Mouse (Mus musculus) neural tube, embryonic 13.5 days (tissue): ENCODE measurements around the gene Foxp2. TPM values are rescaled to one million over a fixed set of nuclear protein-coding genes. Genes with fewer than 3 reads are reported as not detected.

Source experiments
- ATAC-seq: fragments of 200-750 bp; cut with Nextera tagmentation; 2 replicates; pipeline ENCODE4 v1.8.0; 2017; ENCODE audit warnings: low read depth, mild to moderate bottlenecking, moderate TSS enrichment, moderate library complexity
- H3K27ac ChIP-seq: fragments of 300-500 bp; sonication (generic); replicated peaks from 2 replicates; pipeline ENCODE4 v1.5.1; 2015; ENCODE audit warnings: moderate library complexity, mild to moderate bottlenecking, inconsistent platforms
- H3K27me3 ChIP-seq: fragments of 300-500 bp; sonication (generic); 2 replicates; pipeline ENCODE4 v1.6.1; 2015; ENCODE audit warnings: mild to moderate bottlenecking, inconsistent platforms
- H3K36me3 ChIP-seq: fragments of 300-500 bp; sonication (generic); 2 replicates; pipeline ENCODE4 v1.6.1; 2015; ENCODE audit warnings: mild to moderate bottlenecking, inconsistent platforms
- H3K4me1 ChIP-seq: fragments of 300-500 bp; sonication (generic); replicated peaks from 2 replicates; pipeline ENCODE4 v1.6.1; 2015; ENCODE audit warnings: inconsistent platforms
- H3K4me2 ChIP-seq: fragments of 300-500 bp; sonication (generic); 2 replicates; pipeline ENCODE4 v1.6.1; 2015; ENCODE audit warnings: inconsistent platforms, mild to moderate bottlenecking, moderate library complexity
- H3K4me3 ChIP-seq: fragments of 300-500 bp; sonication (generic); 2 replicates; pipeline ENCODE4 v1.5.1; 2015; ENCODE audit warnings: mild to moderate bottlenecking, inconsistent platforms
- H3K9ac ChIP-seq: fragments of 300-500 bp; sonication (generic); 2 replicates; pipeline ENCODE4 v1.6.1; 2015; ENCODE audit warnings: moderate library complexity, mild to moderate bottlenecking, inconsistent platforms
- H3K9me3 ChIP-seq: fragments of 300-500 bp; sonication (generic); 2 replicates; pipeline ENCODE4 v1.6.1; 2016; ENCODE audit warnings: inconsistent platforms
- WGBS: fragments of 180-500 bp; shearing (Covaris S2); methylation state at CpG from one replicate; pipeline ENCODE4 v1.1.7; 2015; 5-methylcytosine and 5-hydroxymethylcytosine counted together
- polyA plus RNA-seq: library from polyadenylated mRNA; unstranded; fragments of >200 nt; fragmentation: Nextera tagmentation; extraction: Ambion mirVana; gene quantifications from 2 replicates; pipeline ENCODE4 v1.2.1, GENCODE M21; 2015

Foxp2 gene
- polyA plus RNA-seq, 1 experiment from 2014 or later, result 19.5 TPM

DNA sequence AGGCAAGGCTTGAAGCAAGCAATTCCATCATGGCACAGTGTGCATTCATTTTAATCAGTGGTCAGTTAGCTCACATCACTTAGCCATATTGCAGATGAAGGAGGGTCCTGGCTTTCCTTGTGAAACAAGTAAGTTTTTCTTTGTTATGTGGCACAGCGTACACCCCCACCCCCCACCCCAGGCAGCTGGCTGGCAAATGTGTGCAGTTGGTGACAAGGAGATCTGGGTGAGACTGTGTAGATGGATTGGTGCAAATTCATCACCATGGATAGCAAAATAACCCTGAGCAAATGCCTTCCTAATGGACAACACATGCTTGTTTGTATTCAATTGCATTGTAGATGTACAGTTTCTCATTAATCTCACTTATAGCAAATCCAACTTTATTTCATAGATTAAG lies 240.9 kb downstream of the Foxp2 start:
- Histone ChIP-seq H3K4me3 (no peak overlapping the region), H3K4me1 (no peaks in the 10 kb centered on the region), H3K27me3 (no peaks in the 10 kb centered on the region), H3K4me2 (no peak overlapping the region), H3K9ac (no peak overlapping the region), H3K9me3 (no peaks in the 10 kb centered on the region), H3K27ac (no peak overlapping the region), H3K36me3 (no peaks in the 10 kb centered on the region)
- WGBS, result 54% methylated on average over 1 of the region's 1 CpGs
- no peak for ATAC-seq

- ATAC-seq, result no peak
- H3K9ac ChIP-seq, result no peak overlapping the region
- no peaks in the 10 kb centered on the region for H3K27me3 ChIP-seq
- H3K4me3 ChIP-seq, result no peak overlapping the region
- no peak overlapping the region for H3K27ac ChIP-seq
- no peaks in the 10 kb centered on the region for H3K36me3 ChIP-seq
- no peak overlapping the region for H3K4me2 ChIP-seq
- no peaks in the 10 kb centered on the region for H3K4me1 ChIP-seq
- no peaks in the 10 kb centered on the region for H3K9me3 ChIP-seq
- WGBS, result 27% methylated on average over 3 of the region's 3 CpGs
These were observed 250.5 kb downstream of the Foxp2 start for GRCm38 (mm10) chr6:15151619-15152018.

- 95% methylated on average over 2 of the region's 2 CpGs for WGBS
- H3K27me3 ChIP-seq, result no peaks in the 10 kb centered on the region
- H3K4me3 ChIP-seq, result no peak overlapping the region
- no peak for ATAC-seq
- H3K4me2 ChIP-seq, result no peak overlapping the region
- H3K27ac ChIP-seq, result no peak overlapping the region
- no peak overlapping the region for H3K9ac ChIP-seq
- H3K36me3 ChIP-seq, result no peaks in the 10 kb centered on the region
- no peaks in the 10 kb centered on the region for H3K9me3 ChIP-seq
- H3K4me1 ChIP-seq, result no peaks in the 10 kb centered on the region
These were observed 262.4 kb downstream of the Foxp2 start for GRCm38 (mm10) chr6:15163508-15164053.

GRCm38 (mm10) chr6:15176754-15177153 lies 275.6 kb downstream of the Foxp2 start:
- no peak for ATAC-seq
- no peak overlapping the region for H3K27ac ChIP-seq

DNA sequence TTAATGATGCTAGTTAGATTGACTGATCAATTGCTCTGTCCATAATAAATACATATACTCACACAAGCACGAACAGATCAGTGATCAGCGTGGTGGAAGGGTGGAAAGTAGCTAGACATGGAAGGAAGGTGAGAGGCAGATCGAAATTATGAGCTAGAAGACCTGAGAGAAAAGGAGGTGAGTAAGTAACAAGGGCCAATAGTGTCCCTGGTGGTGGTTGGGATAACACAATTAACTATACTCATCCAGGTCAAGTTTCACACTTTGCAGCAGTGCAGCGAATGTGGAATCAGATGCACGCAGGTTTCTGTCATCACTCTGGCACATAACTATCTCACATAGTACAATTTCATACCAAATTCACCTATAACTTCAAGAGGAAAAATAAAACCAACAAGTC lies 291.7 kb downstream of the Foxp2 start:
- Histone ChIP-seq H3K4me3 (no peak overlapping the region), H3K4me2 (no peak overlapping the region), H3K9ac (no peak overlapping the region), H3K27me3 (peaks cover 23% of the 10 kb centered on the region), H3K36me3 (no peaks in the 10 kb centered on the region), H3K4me1 (peaks cover 20% of the 10 kb centered on the region), H3K9me3 (no peaks in the 10 kb centered on the region), H3K27ac (no peak overlapping the region)
- WGBS, result 72% methylated on average over 5 of the region's 5 CpGs
- ATAC-seq, result no peak

More at GRCm38 (mm10) chr6:15176754-15177153, 275.6 kb downstream of the Foxp2 start:
- Histone ChIP-seq H3K27me3 (no peaks in the 10 kb centered on the region), H3K4me1 (no peaks in the 10 kb centered on the region), H3K9me3 (no peaks in the 10 kb centered on the region), H3K9ac (no peak overlapping the region), H3K4me3 (no peak overlapping the region), H3K36me3 (no peaks in the 10 kb centered on the region), H3K4me2 (no peak overlapping the region)

DNA sequence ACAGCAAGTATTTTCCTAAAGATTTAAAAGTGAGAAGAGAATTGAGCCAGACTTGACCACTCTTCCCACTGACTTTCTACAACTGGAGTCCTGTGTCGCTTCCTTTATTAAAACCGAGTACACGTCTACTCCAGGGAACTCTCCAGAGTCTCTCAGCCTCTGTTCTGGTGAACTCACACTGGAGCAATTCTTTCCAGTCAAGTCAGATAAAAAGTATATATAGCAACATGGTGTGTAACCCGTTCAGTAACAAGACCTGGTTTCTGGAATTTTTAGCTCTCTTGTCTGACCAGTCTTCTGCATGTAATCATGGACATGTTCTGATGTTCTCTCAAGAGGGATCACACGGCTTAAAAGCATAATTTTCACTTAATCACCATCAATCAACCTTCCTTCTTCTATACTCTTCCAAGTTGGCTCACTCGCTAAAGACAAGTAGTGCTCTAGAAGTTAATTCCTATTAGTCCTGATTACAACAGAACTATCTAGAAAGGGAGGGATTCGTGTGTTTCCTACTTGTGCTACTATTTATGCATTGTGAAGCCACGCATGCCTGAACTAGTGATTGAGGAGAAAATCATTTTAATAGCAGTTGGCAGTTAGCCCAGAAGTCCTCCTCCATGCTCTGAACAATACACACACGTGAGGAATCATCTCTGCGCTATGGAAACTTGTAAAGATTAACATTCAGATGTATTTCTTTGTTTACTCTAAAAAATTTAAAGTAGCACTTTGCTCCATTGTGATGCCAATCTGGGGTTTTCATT lies 341.2 kb downstream of the Foxp2 start:
- Histone ChIP-seq H3K4me1 (no peaks in the 10 kb centered on the region), H3K27ac (no peak overlapping the region), H3K9me3 (no peaks in the 10 kb centered on the region), H3K9ac (no peak overlapping the region), H3K36me3 (no peaks in the 10 kb centered on the region), H3K27me3 (no peaks in the 10 kb centered on the region), H3K4me2 (no peak overlapping the region), H3K4me3 (no peak overlapping the region)
- no peak for ATAC-seq
- 71% methylated on average over 10 of the region's 10 CpGs for WGBS

DNA sequence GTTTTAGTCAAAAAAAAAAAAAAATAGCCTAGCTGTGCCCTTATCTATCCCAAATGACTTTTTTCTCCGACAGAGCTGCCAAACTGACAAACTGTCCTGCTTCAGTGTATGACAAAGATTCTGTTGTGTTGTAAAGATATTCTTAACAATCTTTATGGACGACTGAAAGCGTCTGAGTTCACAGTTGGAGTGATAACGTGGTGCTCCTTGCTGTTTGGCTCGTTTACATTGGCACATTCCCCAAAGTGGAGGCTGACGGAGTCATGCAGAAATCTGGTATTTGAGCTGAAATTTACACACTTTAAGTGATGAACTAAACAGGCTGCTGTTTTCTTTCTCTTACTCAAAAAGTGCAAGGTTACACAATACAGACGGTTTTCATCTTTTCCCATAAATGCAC lies 356.2 kb downstream of the Foxp2 start:
- no peak overlapping the region for H3K27ac ChIP-seq
- H3K4me1 ChIP-seq, result peaks cover 14% of the 10 kb centered on the region
- no peak overlapping the region for H3K9ac ChIP-seq
- H3K27me3 ChIP-seq, result no peaks in the 10 kb centered on the region
- H3K9me3 ChIP-seq, result no peaks in the 10 kb centered on the region
- H3K36me3 ChIP-seq, result no peaks in the 10 kb centered on the region
- no peak for ATAC-seq
- peak overlapping the region; percentile 19 for H3K4me2 ChIP-seq
- 22% methylated on average over 7 of the region's 7 CpGs for WGBS
- no peak overlapping the region for H3K4me3 ChIP-seq

GRCm38 (mm10) chr6:15257893-15258292 lies 356.7 kb downstream of the Foxp2 start:
- H3K4me1 ChIP-seq, result peaks cover 14% of the 10 kb centered on the region
- no peaks in the 10 kb centered on the region for H3K27me3 ChIP-seq
- H3K36me3 ChIP-seq, result no peaks in the 10 kb centered on the region
- H3K4me2 ChIP-seq, result peak overlapping the region; percentile 19; the same call in 1 of the 2 replicates
- H3K9me3 ChIP-seq, result no peaks in the 10 kb centered on the region
- ATAC-seq, result no peak
- no peak overlapping the region for H3K27ac ChIP-seq
- 56% methylated on average over 6 of the region's 6 CpGs for WGBS
- H3K4me3 ChIP-seq, result no peak overlapping the region
- H3K9ac ChIP-seq, result no peak overlapping the region

DNA sequence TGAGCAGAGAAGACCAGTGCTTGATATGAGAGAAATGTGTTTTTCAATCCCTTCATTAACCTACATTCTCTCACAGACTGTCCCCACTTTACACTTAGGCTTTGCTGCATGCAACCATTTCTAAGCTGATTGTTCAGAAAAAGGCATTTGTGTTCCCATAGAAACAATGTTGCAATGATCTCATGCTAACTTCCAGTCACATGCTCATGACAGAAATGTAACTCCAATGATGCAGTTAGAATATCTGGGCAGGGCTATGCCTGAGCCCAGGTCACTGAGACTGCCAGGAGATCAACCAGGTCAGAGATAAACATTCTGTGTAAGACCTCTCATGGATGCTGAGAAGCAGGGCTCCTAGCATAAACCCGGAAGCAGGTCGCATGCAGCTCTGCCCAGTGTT lies 367.0 kb downstream of the Foxp2 start:
- WGBS, result 66% methylated on average over 2 of the region's 2 CpGs

GRCm38 (mm10) chr6:15285213-15285612 lies 384.1 kb downstream of the Foxp2 start:
- Histone ChIP-seq H3K4me2 (no peak overlapping the region), H3K9ac (no peak overlapping the region), H3K4me1 (peaks cover 5% of the 10 kb centered on the region), H3K36me3 (no peaks in the 10 kb centered on the region), H3K4me3 (no peak overlapping the region), H3K27me3 (no peaks in the 10 kb centered on the region), H3K9me3 (no peaks in the 10 kb centered on the region), H3K27ac (no peak overlapping the region)
- WGBS, result 44% methylated on average over 3 of the region's 3 CpGs
- 0 out of 2 replicates have a peak, but pooled peaks have one; percentile 36 for ATAC-seq

More for the DNA sequence above, 367.0 kb downstream of the Foxp2 start:
- H3K27ac ChIP-seq, result no peak overlapping the region
- no peak for ATAC-seq
- no peaks in the 10 kb centered on the region for H3K27me3 ChIP-seq
- H3K9ac ChIP-seq, result no peak overlapping the region
- no peaks in the 10 kb centered on the region for H3K9me3 ChIP-seq
- no peaks in the 10 kb centered on the region for H3K4me1 ChIP-seq
- no peak overlapping the region for H3K4me3 ChIP-seq
- no peaks in the 10 kb centered on the region for H3K36me3 ChIP-seq
- H3K4me2 ChIP-seq, result no peak overlapping the region

- 80% methylated on average over 5 of the region's 5 CpGs for WGBS
- Histone ChIP-seq H3K27me3 (no peaks in the 10 kb centered on the region), H3K4me2 (no peak overlapping the region), H3K36me3 (no peaks in the 10 kb centered on the region), H3K27ac (no peak overlapping the region), H3K9ac (no peak overlapping the region), H3K4me3 (no peak overlapping the region), H3K9me3 (no peaks in the 10 kb centered on the region), H3K4me1 (no peaks in the 10 kb centered on the region)
- no peak for ATAC-seq
These were observed 392.9 kb downstream of the Foxp2 start for GRCm38 (mm10) chr6:15294081-15294480.

DNA sequence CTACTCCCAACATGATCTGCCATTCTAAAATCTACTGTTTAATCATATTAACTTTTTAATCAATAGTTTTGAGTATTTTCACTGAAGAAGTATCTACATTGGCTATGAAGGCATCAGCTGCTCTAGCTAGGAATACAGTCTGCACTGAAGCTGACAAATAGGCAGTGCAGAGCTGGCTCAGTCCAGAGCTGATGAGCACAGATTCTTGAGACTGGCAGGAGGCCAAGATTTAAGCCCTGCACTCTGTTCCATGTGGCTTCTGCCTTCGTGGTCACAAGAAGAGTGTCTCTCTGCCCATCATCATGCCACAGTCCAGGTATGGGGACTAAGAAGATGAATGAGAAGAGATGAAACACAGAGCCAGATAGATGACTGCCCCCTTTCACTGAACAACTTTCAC lies 398.1 kb downstream of the Foxp2 start:
- Histone ChIP-seq H3K9ac (no peak overlapping the region), H3K4me1 (no peaks in the 10 kb centered on the region), H3K36me3 (no peaks in the 10 kb centered on the region), H3K9me3 (no peaks in the 10 kb centered on the region), H3K27me3 (no peaks in the 10 kb centered on the region), H3K4me3 (no peak overlapping the region), H3K27ac (no peak overlapping the region), H3K4me2 (no peak overlapping the region)
- WGBS, result 35% methylated on average over 1 of the region's 1 CpGs
- ATAC-seq, result no peak

DNA sequence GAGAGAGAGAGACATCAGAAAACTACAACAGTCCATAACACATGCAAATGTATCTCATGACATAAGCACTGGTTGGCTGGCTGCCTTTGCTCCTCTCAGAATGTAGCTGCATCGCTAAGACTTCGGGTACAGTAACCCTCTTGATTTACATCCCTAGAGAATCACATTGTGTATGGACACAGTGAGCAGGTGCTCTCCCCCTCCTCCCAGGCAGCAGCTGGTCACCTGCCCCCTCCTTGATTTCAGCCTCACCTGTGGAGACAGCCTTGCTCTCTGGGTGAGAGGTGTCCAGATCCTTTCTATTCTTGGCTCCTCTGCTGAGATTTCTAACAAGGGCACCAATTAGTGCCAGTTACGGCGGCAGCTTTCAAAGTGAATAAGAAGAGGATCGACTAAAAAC lies 409.5 kb downstream of the Foxp2 start:
- ATAC-seq, result no peak
- H3K4me1 ChIP-seq, result no peaks in the 10 kb centered on the region
- 53% methylated on average over 5 of the region's 5 CpGs for WGBS
- H3K27me3 ChIP-seq, result no peaks in the 10 kb centered on the region
- H3K36me3 ChIP-seq, result no peaks in the 10 kb centered on the region
- H3K9me3 ChIP-seq, result no peaks in the 10 kb centered on the region
- H3K4me3 ChIP-seq, result no peak overlapping the region
- no peak overlapping the region for H3K9ac ChIP-seq
- no peak overlapping the region for H3K4me2 ChIP-seq
- no peak overlapping the region for H3K27ac ChIP-seq
